Mouse (Mus musculus): ENCODE results near the gene 6430548M08Rik. TPM values are rescaled to one million over a fixed set of nuclear protein-coding genes. Genes with fewer than 3 reads are reported as not detected.

The 6430548M08Rik gene
- polyA plus RNA-seq, 1 experiment from 2014 or later: 9.8 TPM

DNA sequence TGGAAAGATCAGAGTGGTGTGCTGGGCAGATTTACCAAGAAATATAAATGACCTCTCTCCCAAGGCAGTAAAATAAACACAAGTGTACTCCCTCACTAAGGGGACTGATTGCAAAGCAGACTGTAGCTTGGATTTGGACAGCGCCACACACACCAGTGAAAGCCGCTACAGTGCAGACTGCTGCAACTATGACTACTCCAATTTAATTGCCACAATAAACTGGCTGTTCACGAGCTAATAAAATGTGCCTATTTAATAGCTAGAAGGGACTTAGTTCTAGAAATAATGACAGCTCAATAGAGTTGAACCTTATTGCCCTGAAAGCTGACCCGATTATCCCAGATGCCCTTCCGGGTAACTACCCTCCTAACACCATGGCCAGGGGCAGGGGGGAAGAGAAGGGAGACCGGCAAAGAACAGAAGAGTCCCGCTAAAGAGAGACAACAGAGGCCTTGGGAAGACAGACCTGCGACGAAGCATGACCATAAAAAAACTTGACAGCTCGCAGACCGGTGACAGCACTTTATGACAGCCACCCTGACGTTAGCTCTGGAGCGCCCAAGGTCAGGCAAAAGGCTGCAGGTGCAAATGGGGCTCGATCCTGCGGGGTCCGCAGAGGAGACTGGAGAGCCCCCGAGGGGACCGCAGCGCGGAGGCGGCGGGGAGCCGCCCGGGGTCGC lies 13.4 kb upstream of the 6430548M08Rik start:
- H3K4me1 ChIP-seq (replicated peaks; ENCODE audit: control insufficient read depth, insufficient read depth, low read length): peaks cover 2% of the 10 kb centered on the region; the same call in 1 of the 2 replicates
- peak overlapping the region; percentile 88 for H3K4me2 ChIP-seq (replicated peaks; ENCODE audit: low read depth, low read length)
- H3K4me3 ChIP-seq (ENCODE audit: low read depth, low read length): peak overlapping the region; percentile 66
- WGBS: 7% methylated on average over 24 of the region's 25 CpGs
- H3K36me3 ChIP-seq (ENCODE audit: control insufficient read depth, insufficient read depth, low read length): no peaks in the 10 kb centered on the region
- H3K9ac ChIP-seq (ENCODE audit: low read depth, low read length): peak overlapping the region; percentile 66
- H3K27ac ChIP-seq (ENCODE audit: low read depth, low read length): peak overlapping the region; percentile 82; the same call in 1 of the 2 replicates
- ATAC-seq (ENCODE audit: low FRiP score): no peak
- H3K27me3 ChIP-seq (ENCODE audit: control insufficient read depth, insufficient read depth, low read length): no peaks in the 10 kb centered on the region
- no peaks in the 10 kb centered on the region for H3K9me3 ChIP-seq (ENCODE audit: control insufficient read depth, low read length)
- no peak for DNase-seq (ENCODE audit: low spot score)

DNA sequence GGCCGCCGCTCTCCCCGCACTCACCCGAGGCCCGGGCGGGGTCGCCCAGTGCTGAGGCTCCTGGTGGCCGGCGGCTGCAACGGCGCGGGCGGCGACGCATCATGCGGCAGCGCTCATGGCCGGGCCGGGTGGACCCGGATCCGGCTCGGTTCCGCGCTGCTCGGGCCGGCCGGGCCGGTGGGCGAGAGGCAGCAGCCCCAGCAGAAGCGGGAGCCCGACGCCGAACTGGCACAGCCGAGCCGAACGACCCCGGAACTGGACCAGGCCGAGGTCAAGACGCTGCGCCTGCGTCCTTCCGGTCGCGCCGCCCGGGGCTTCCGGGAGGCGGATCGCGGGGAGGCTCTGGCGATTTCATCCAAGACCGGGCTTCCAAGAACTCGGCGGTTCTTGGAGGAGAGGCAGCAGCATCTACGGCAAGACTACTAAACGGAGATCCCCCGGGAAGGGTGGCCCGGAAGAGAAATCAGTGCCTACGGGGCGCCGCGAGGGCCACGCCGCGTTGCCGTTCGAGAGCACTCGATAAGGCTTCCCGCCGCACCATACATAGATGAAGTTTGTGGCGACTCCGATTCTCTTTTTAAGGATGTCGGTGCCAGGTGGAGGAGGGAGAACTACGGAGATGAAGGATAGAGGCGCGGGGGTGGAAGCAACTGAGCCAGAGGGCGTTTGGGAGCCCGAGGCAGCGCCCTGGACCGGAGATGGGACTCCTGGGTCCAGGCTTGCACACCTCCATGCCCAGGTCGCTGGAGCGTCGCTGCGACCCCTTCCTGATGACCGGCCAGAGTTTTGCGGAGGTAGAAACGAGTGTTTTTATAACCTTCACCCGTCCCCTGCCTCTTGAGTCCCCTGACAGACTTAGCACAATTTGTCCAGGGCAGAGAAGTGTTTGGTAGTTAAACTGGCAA lies 12.6 kb upstream of the 6430548M08Rik start, which contains the start of gene Zdhhc7:
TSS of gene Zdhhc7 (minus strand) at position 415 of the 905 bp plus-strand sequence.
- WGBS: under 1% methylated on average over 88 of the region's 88 CpGs
- Histone ChIP-seq H3K4me1 (replicated peaks; ENCODE audit: control insufficient read depth, insufficient read depth, low read length) (peaks cover 2% of the 10 kb centered on the region; the same call in 1 of the 2 replicates), H3K27me3 (ENCODE audit: control insufficient read depth, insufficient read depth, low read length) (no peaks in the 10 kb centered on the region), H3K9ac (ENCODE audit: low read depth, low read length) (peak within 1 kb of the TSS; percentile 66), H3K36me3 (ENCODE audit: control insufficient read depth, insufficient read depth, low read length) (no peaks in the 10 kb centered on the region), H3K27ac (ENCODE audit: low read depth, low read length) (peak within 1 kb of the TSS; percentile 82), H3K4me3 (ENCODE audit: low read depth, low read length) (peak within 1 kb of the TSS; percentile 66), H3K4me2 (replicated peaks; ENCODE audit: low read depth, low read length) (peak within 1 kb of the TSS; percentile 88), H3K9me3 (ENCODE audit: control insufficient read depth, low read length) (no peaks in the 10 kb centered on the region)
- ATAC-seq (ENCODE audit: low FRiP score) (peak; percentile 83), DNase-seq (ENCODE audit: low spot score) (peak; percentile 82)

DNA sequence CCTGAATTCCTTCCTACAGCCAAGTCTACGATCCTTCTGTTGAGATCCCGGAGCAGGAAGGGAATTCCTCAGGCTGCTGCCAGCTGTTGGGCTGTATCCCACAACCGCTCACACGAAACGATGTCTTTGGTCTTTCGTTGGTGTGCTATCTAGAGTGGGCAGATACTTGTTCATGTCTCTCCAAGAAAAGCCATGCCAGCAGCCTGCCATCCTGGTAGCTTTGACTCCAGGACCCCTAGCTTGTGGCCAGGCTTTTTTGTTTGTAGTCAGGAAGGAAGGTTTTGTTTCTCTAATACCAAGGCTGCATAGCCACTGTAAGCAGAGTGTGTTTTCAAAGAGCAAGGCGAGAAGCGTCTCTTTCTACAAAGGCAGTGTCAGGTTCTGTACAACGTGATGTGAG lies 10.0 kb upstream of the 6430548M08Rik start:
- Histone ChIP-seq H3K27me3 (ENCODE audit: control insufficient read depth, insufficient read depth, low read length) (no peaks in the 10 kb centered on the region), H3K9me3 (ENCODE audit: control insufficient read depth, low read length) (no peaks in the 10 kb centered on the region), H3K36me3 (ENCODE audit: control insufficient read depth, insufficient read depth, low read length) (no peaks in the 10 kb centered on the region), H3K4me3 (ENCODE audit: low read depth, low read length) (no peak overlapping the region), H3K4me1 (replicated peaks; ENCODE audit: control insufficient read depth, insufficient read depth, low read length) (peaks cover 2% of the 10 kb centered on the region; the same call in 1 of the 2 replicates), H3K9ac (ENCODE audit: low read depth, low read length) (no peak overlapping the region), H3K27ac (ENCODE audit: low read depth, low read length) (no peak overlapping the region), H3K4me2 (replicated peaks; ENCODE audit: low read depth, low read length) (no peak overlapping the region)
- 93% methylated on average over 9 of the region's 9 CpGs for WGBS
- no peak for ATAC-seq (ENCODE audit: low FRiP score)
- no peak for DNase-seq (ENCODE audit: low spot score)

DNA sequence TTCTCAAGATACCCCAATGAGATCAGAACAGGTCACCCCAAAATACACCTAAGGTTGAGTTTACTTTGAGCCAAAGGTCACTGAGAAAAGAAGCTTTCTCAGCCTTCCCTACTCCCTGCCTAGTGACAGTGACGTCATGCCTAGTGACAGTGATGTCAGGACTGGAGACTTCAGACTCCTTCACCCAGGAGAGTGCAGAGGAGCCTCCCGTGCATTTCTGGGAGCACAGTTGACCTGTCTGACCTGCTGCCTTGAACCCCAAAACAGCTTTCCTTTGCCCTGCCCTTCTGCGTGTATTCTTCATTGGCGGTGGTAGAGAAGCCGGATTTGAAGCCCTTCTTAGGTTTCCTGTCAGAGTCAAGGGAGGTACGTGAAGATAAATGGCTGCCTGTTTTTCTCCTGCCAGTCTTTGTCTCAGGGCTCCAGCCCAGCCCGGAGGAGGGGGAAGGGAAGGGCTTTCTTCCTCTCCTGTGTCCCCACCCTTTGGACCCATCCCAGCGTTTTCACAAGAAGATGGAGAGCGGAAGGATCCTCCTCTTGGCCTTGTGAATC lies 9.2 kb upstream of the 6430548M08Rik start:
- 67% methylated on average over 9 of the region's 9 CpGs for WGBS
- ATAC-seq (ENCODE audit: low FRiP score): no peak
- no peak overlapping the region for H3K27ac ChIP-seq (ENCODE audit: low read depth, low read length)
- no peak for DNase-seq (ENCODE audit: low spot score)
- H3K9ac ChIP-seq (ENCODE audit: low read depth, low read length): no peak overlapping the region
- H3K4me1 ChIP-seq (replicated peaks; ENCODE audit: control insufficient read depth, insufficient read depth, low read length): peaks cover 2% of the 10 kb centered on the region; the same call in 1 of the 2 replicates
- no peaks in the 10 kb centered on the region for H3K9me3 ChIP-seq (ENCODE audit: control insufficient read depth, low read length)
- no peaks in the 10 kb centered on the region for H3K36me3 ChIP-seq (ENCODE audit: control insufficient read depth, insufficient read depth, low read length)
- H3K4me3 ChIP-seq (ENCODE audit: low read depth, low read length): no peak overlapping the region
- H3K4me2 ChIP-seq (replicated peaks; ENCODE audit: low read depth, low read length): no peak overlapping the region
- H3K27me3 ChIP-seq (ENCODE audit: control insufficient read depth, insufficient read depth, low read length): no peaks in the 10 kb centered on the region

DNA sequence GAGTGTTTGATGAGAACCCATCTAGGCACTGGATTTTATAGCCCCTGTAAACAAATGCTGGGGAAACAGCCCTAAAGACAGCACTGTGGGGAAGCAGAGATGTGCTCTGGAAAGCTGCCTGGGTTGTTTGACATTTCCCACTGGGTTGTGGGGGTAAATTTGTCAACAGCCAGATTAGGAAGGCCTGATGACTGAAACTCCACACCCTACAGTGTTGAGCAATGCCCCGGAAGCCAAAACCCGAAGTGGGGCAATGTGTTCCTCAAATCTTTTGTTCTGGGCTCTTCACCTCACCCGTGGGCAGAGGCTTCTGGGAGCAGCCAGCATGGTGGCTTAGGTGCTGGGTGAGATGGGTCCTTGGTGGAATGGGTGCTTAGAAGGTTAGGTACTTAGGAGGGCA lies 4.8 kb upstream of the 6430548M08Rik start:
- Histone ChIP-seq H3K27ac (ENCODE audit: low read depth, low read length) (no peak overlapping the region), H3K4me2 (replicated peaks; ENCODE audit: low read depth, low read length) (no peak overlapping the region), H3K36me3 (ENCODE audit: control insufficient read depth, insufficient read depth, low read length) (no peaks in the 10 kb centered on the region), H3K9ac (ENCODE audit: low read depth, low read length) (no peak overlapping the region), H3K27me3 (ENCODE audit: control insufficient read depth, insufficient read depth, low read length) (0 out of 2 replicates have a peak, but pooled peaks cover under 1% of the 10 kb centered on the region), H3K4me1 (replicated peaks; ENCODE audit: control insufficient read depth, insufficient read depth, low read length) (no peaks in the 10 kb centered on the region; the same call in 1 of the 2 replicates), H3K9me3 (ENCODE audit: control insufficient read depth, low read length) (no peaks in the 10 kb centered on the region), H3K4me3 (ENCODE audit: low read depth, low read length) (no peak overlapping the region)
- WGBS: 61% methylated on average over 3 of the region's 3 CpGs
- ATAC-seq (ENCODE audit: low FRiP score): no peak
- DNase-seq (ENCODE audit: low spot score): no peak

DNA sequence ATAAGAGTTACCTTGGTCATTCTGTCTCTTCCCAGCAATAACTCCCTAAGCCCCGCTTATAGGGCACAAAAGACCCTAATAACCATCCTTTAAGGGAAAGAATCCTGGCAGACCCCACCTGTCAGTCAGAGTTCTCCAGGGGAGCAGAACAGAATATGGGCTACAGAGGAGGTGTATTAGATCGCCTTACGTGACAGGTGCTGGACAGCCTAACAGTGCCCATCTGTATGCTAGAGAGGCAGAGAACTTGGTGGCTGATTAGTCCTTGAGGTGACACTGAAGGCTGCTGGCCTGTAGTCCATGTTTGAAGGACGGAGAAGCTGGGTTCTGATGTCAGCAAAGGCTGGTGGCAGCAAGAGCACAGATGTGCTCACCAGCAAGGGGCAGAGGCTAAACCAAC lies 3.0 kb upstream of the 6430548M08Rik start:
- no peak overlapping the region for H3K4me2 ChIP-seq (replicated peaks; ENCODE audit: low read depth, low read length)
- no peaks in the 10 kb centered on the region for H3K36me3 ChIP-seq (ENCODE audit: control insufficient read depth, insufficient read depth, low read length)
- no peaks in the 10 kb centered on the region; the same call in 1 of the 2 replicates for H3K4me1 ChIP-seq (replicated peaks; ENCODE audit: control insufficient read depth, insufficient read depth, low read length)
- H3K4me3 ChIP-seq (ENCODE audit: low read depth, low read length): no peak overlapping the region
- no peak for DNase-seq (ENCODE audit: low spot score)
- no peak for ATAC-seq (ENCODE audit: low FRiP score)
- WGBS: 89% methylated on average over 4 of the region's 4 CpGs
- H3K9me3 ChIP-seq (ENCODE audit: control insufficient read depth, low read length): no peaks in the 10 kb centered on the region
- no peak overlapping the region for H3K27ac ChIP-seq (ENCODE audit: low read depth, low read length)
- no peak overlapping the region for H3K9ac ChIP-seq (ENCODE audit: low read depth, low read length)
- peaks cover 17% of the 10 kb centered on the region for H3K27me3 ChIP-seq (ENCODE audit: control insufficient read depth, insufficient read depth, low read length)

DNA sequence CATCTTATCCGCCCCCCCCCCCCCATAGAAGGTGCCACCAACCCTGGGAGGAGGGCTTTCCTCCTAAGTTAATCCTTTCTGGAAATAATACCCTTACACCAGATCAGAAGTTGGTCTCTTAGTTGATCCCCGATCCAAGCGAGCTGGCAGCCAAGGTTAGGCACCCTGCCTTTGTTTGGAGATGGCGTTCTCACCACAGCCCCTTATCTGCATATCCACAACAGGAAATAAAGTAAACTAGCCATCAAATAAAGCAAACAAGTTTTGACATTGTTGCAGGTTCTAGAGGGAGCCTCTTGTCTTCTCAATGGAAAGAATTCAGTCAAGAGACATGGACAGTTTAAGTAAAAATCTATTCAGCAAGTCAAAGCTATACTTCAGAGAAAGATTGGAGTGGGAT lies 2.6 kb upstream of the 6430548M08Rik start:
- Histone ChIP-seq H3K9me3 (ENCODE audit: control insufficient read depth, low read length) (no peaks in the 10 kb centered on the region), H3K4me3 (ENCODE audit: low read depth, low read length) (no peak overlapping the region), H3K36me3 (ENCODE audit: control insufficient read depth, insufficient read depth, low read length) (no peaks in the 10 kb centered on the region), H3K9ac (ENCODE audit: low read depth, low read length) (no peak overlapping the region), H3K4me1 (replicated peaks; ENCODE audit: control insufficient read depth, insufficient read depth, low read length) (no peaks in the 10 kb centered on the region; the same call in 1 of the 2 replicates), H3K4me2 (replicated peaks; ENCODE audit: low read depth, low read length) (no peak overlapping the region), H3K27ac (ENCODE audit: low read depth, low read length) (no peak overlapping the region), H3K27me3 (ENCODE audit: control insufficient read depth, insufficient read depth, low read length) (peaks cover 21% of the 10 kb centered on the region)
- DNase-seq (ENCODE audit: low spot score): no peak
- WGBS: 69% methylated on average over 4 of the region's 4 CpGs
- ATAC-seq (ENCODE audit: low FRiP score): no peak

DNA sequence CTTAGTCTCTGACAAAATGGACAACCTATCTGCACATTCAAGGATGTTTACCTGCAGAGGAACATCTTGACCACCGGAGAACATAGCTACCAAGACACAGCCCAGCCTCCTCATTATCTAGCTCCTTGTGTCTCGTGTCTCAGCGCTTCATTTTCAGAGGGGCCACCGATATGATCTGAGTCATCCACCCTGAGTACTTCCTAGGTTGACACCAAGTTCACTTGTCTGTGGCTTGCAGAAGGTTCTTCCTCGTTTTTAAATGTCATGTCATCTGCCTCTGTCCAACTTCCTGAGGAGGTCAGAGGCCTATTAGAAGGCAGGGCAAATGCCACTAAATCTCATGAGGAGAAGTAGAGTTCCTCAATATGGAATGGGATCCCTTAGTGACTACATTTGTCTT lies 1.4 kb upstream of the 6430548M08Rik start:
- 86% methylated on average over 5 of the region's 5 CpGs for WGBS
- Histone ChIP-seq H3K27ac (ENCODE audit: low read depth, low read length) (no peak overlapping the region), H3K27me3 (ENCODE audit: control insufficient read depth, insufficient read depth, low read length) (peaks cover 21% of the 10 kb centered on the region), H3K4me1 (replicated peaks; ENCODE audit: control insufficient read depth, insufficient read depth, low read length) (no peaks in the 10 kb centered on the region; the same call in 1 of the 2 replicates), H3K9me3 (ENCODE audit: control insufficient read depth, low read length) (no peaks in the 10 kb centered on the region), H3K9ac (ENCODE audit: low read depth, low read length) (no peak overlapping the region; the same call in 1 of the 2 replicates), H3K36me3 (ENCODE audit: control insufficient read depth, insufficient read depth, low read length) (no peaks in the 10 kb centered on the region), H3K4me2 (replicated peaks; ENCODE audit: low read depth, low read length) (no peak overlapping the region), H3K4me3 (ENCODE audit: low read depth, low read length) (no peak overlapping the region)
- no peak for DNase-seq (ENCODE audit: low spot score)
- no peak for ATAC-seq (ENCODE audit: low FRiP score)

Measured in hindbrain, embryonic 11.5 days (tissue).